Mouse (Mus musculus) lung, postnatal 0 days (tissue): Measurements from ENCODE around the gene Ptpn1.

Experiments used
- CTCF ChIP-seq: IDR thresholded peaks from 2 replicates; pipeline ENCODE4 v1.5.1; 2016; ENCODE audit warnings: antibody characterized with exemption, mild to moderate bottlenecking
- EP300 ChIP-seq: IDR thresholded peaks from 2 replicates; pipeline ENCODE4 v1.6.1; 2016; ENCODE audit warnings: antibody characterized with exemption, mild to moderate bottlenecking, control low read depth

DNA sequence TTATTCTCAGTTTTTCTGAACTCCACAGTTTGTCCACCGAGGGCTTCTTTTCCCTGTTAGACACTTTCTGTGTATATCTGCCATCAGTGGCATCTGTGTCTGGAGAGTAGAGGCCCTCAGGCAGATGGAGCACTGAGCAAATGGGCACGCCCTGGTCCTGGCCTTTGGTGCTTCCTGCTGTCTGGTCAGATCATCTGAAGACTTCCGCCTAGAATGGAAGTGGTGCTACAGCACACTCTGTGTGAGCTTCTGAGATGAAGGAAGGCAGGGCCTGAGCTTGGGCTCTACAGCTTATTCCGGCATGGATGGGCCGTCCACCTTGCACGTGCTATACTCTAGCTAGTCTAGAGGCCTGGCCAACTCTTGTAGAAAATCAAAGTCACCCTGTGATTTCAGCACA lies 30.5 kb downstream of the Ptpn1 start:
- TF ChIP-seq CTCF (no peak), EP300 (no peak)
